Mouse (Mus musculus) bone marrow macrophage, adult 2 months (primary cell): ENCODE measurements around the gene Cd164. TPM values are rescaled to one million over a fixed set of nuclear protein-coding genes. Genes with fewer than 3 reads are reported as not detected.
"Not testable (repeated sequence)": the region's sequence is repeated elsewhere in the genome, so short reads cannot be mapped to it uniquely, and the experiment has no call there.

Experiments
- H3K27ac ChIP-seq: 2 replicates; pipeline ENCODE4 v1.5.1; 2012; ENCODE audit warnings: low read depth, low read length; ENCODE audit not compliant: insufficient read depth
- H3K4me1 ChIP-seq: 2 replicates; pipeline ENCODE4 v1.6.1; 2012; ENCODE audit warnings: low read length; ENCODE audit not compliant: control insufficient read depth, insufficient read depth
- H3K4me3 ChIP-seq: 2 replicates; pipeline ENCODE4 v1.5.1; 2012; ENCODE audit warnings: mild to moderate bottlenecking, low read length, moderate library complexity; ENCODE audit not compliant: insufficient read depth
- CTCF ChIP-seq: IDR thresholded peaks from 2 replicates; pipeline ENCODE4 v1.5.1; 2012; ENCODE audit warnings: low read depth, mild to moderate bottlenecking, low read length, moderate library complexity
- POLR2A ChIP-seq: IDR thresholded peaks from 2 replicates; pipeline ENCODE4 v1.6.1; 2012; ENCODE audit warnings: mild to moderate bottlenecking, low read depth, low read length, borderline replicate concordance
- polyA plus RNA-seq: library from polyadenylated mRNA; stranded (reverse); fragments of >200 nt; gene quantifications from 2 replicates; pipeline ENCODE4 v1.2.4, GENCODE M21; 2012; ENCODE audit not compliant: missing spikeins, insufficient read depth, insufficient read length

Gene Cd164
- polyA plus RNA-seq, 1 experiment: 57.3 TPM

DNA sequence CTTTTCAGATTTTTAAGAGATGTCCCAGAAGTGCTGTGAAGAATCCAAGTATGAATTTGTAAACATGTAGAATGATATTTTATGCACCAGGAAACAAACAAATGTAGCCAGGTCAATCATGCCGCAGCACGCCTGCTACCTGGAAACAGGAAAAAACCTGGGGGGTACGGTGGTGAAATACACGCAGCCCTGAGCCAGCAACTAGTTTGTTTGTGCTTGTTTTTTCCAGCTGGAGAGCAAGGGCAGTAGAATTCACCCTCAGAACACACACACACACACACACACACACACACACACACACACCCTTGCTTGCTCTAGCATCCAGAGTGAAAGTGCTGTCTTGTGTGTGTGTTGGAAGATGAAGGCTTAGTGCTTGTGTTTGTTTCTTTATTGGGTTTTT is 28.1 kb upstream of the Cd164 start:
- no peak overlapping the region for H3K4me3 ChIP-seq
- H3K4me1 ChIP-seq: peaks cover 11% of the 10 kb centered on the region
- no peak overlapping the region for H3K27ac ChIP-seq
- TF ChIP-seq POLR2A (no peak), CTCF (no peak)

DNA sequence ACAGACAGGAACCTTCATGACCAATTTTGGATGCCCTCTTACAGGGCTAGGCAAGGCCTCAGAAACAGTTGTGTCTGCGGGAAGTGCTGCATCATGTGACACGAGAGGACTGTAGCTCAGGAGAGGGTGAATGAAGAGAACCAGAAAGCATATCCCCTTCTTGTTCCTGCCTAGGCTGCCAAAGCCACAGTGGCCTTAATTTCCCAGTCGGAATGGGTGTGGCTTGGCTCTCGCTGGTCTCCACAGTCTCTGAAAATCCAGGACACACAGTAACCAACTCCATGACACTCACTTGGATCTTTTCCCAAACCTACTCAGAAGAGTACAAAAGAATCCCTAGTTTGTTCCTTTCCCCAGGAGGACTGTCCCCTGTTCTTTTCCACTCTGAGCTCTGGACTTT is 18.3 kb upstream of the Cd164 start:
- no peak overlapping the region for H3K27ac ChIP-seq
- no peak overlapping the region for H3K4me3 ChIP-seq
- TF ChIP-seq POLR2A (no peak), CTCF (no peak)
- no peaks in the 10 kb centered on the region for H3K4me1 ChIP-seq

DNA sequence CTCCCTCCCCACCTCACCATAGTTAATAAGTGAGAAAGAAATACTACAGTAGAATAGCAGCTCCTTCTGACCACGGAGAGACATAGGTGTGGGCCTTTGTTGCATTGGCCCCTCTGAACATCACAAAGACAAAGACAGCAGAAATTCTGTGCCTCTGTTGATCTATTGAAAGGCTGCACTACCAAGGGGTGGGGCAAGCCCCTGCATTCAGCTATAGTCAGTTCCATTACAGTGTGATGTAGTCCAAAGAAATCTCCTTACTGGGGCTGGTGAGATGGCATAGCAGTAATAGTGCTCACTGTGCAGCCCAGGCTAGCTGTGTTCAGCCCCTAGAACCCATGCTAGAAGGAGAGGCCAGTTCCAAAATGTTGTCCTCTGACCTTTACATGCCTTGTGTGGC is 14.2 kb upstream of the Cd164 start:
- Histone ChIP-seq H3K4me1 (no peaks in the 10 kb centered on the region), H3K27ac (no peak overlapping the region), H3K4me3 (no peak overlapping the region)
- TF ChIP-seq CTCF (no peak), POLR2A (no peak)

DNA sequence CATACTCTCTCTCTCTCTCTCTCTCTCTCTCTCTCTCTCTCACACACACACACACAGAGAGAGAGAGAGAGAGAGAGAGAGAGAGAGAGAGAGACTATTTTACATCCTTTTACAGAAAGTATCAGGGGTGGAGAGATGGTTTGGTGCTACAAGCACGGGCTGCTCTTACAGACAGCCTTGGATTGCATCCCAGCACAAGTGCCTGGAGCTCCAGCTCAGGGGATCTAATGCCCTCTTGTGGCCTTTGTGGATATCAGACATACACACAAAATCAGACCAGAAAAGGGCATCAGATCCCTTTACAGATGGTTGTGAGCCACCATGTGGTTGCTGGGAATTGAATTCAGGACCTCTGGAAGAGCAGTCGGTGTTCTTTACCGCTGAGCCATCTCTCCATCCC is 13.8 kb upstream of the Cd164 start:
- TF ChIP-seq CTCF: peak; percentile 50; the same call in 1 of the 2 replicates
- not testable (repeated sequence) for H3K27ac ChIP-seq, H3K4me1 ChIP-seq, H3K4me3 ChIP-seq

DNA sequence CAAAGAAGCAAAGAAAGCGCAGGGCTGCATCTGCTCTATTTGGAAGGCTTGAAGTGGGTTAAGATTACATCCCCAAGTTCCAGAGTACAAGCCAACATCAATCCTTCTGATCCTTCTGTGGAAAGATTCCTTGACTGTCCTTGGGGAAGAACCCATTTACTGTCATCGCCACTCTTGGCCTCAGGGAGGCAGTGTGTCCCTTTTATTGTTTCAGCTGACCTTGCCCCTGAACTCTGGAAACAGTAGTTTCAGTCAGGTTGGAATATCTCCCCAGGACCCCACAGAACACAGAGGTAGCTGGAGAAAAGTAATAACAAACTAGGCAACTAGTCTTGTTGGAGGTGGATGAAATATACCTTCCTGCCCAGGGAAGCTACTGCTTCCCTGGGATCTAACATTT is 10.1 kb upstream of the Cd164 start:
- no peak overlapping the region for H3K27ac ChIP-seq
- no peaks in the 10 kb centered on the region for H3K4me1 ChIP-seq
- no peak overlapping the region for H3K4me3 ChIP-seq
- TF ChIP-seq POLR2A (no peak), CTCF (no peak)

DNA sequence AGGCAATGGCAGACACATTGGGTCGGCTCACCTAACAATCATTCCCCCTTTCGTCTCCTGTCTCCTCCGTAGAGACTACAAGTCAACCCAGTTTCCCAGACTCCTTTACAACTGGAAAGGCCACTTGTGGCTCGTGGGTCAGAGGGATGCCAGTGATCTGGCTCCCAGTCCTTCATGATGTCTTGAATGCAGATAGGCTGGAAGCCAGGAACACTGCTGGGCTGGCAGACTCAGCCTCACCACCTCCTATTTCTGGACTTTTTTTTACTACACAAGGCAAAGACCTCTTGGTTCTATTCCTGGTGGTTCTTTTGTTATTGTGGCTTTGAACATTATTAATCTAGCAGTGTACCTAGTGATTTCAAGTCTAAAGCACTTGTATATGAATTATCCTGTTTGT is 4.9 kb upstream of the Cd164 start:
- no peak for TF ChIP-seq CTCF
- Histone ChIP-seq H3K4me1 (peaks cover 10% of the 10 kb centered on the region; the same call in 1 of the 2 replicates), H3K4me3 (no peak overlapping the region), H3K27ac (no peak overlapping the region)

DNA sequence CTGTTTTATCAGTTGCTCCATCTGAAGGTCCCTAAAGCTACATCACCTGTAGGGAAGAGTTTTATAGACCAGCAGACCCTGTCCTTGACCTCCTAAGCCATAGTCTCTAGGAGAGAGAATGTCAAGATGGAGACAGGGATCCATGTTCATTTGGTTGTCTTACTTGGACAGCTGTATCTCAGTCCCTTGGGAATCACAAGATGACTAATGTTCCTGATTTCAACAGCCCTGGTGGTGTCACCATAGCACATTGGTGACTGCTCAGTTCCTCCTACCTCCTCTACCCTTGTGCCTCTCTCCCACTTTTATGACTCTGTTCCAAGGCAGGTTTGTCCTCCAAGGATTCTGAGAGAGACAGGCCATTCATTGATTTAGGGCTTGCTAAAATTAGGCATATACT is 4.3 kb upstream of the Cd164 start:
- H3K4me1 ChIP-seq: peaks cover 10% of the 10 kb centered on the region; the same call in 1 of the 2 replicates
- no peak for TF ChIP-seq CTCF
- TF ChIP-seq POLR2A: no peak
- no peak overlapping the region for H3K4me3 ChIP-seq

DNA sequence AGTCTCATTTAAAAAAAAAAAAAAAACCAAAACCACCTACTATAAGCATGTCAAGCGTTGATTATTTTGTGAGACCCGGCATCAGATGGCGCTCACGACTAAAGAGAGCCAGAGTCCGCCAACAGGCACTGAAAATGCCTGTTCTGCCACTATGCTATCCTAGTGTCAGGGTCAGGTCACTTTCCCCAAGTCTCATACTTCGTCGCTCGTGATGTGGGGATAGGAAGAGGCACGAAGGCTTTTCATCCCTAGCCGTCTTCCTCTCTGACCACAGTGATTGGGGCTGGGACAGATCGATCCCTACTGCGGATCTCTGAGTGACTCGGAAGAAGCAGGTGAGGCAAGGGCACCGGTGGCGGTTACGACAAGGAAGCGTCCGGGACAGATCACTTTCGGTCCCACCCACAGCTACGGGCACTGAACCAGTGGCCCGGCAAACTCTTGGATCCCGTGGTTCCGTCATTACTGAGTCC is 670 bp upstream of the Cd164 start:
- peaks cover 29% of the 10 kb centered on the region for H3K4me1 ChIP-seq
- peak overlapping the region; percentile 73 for H3K27ac ChIP-seq
- peak overlapping the region; percentile 86 for H3K4me3 ChIP-seq
- TF ChIP-seq POLR2A: no peak
- TF ChIP-seq CTCF: peak; percentile 51

More for the DNA sequence above, 4.3 kb upstream of the Cd164 start:
- H3K27ac ChIP-seq: no peak overlapping the region

DNA sequence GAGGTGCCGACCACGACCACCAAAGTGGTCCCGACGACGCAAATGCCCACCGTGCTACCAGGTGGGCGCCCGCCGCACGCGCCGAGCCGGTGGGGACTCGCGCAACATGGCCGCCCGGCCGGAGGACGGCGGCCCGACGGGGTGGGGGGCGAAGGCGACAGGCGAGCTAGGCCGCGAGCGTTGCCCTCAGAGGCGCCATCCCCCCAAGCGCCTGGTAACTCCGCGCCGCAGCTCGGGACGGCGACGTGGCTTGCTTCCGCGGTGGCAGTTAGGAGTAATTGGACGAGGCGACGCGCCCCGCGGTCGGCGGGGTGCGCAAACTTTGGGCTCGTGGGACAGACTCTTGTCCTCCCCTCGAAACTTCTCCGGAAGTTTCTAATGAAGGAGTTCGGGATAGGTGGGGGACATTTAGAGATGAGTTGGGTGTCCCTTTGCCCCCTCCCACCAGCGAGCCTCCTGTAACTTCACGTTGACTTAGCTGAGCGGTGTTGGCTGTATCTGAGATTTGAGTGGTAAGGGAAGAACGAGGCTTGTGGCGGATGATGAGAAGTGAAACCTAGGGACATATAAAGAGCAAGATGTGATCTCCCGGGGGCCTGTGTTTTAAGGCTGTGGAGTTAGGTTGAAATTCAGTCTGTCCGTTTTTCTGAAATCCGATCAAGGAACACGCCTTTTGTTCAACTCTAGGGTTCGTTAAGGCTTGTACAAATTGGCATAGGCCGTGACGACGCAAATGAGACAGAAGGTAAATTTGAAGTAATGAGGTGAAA is 611 bp downstream of the Cd164 start:
- Histone ChIP-seq H3K4me1 (peaks cover 34% of the 10 kb centered on the region), H3K4me3 (peak overlapping the region; percentile 86), H3K27ac (peak overlapping the region; percentile 92)
- TF ChIP-seq CTCF (no peak), POLR2A (no peak)

DNA sequence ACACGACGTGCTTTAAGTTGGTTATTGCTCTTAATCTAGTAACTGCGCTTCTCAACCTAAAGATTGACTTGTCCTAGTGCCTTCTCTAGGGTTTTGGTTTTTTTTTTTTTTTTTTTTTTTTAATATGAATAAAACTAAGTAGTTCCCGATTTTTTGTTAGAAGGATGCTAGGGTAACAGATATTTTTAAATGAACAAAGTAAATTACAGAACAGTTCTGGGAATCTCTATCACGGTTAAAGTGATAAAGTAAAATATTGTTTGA is 1.1 kb downstream of the Cd164 start:
- Histone ChIP-seq H3K4me3 (peak overlapping the region; percentile 86), H3K27ac (peak overlapping the region; percentile 92; the same call in 1 of the 2 replicates), H3K4me1 (peaks cover 34% of the 10 kb centered on the region)
- TF ChIP-seq POLR2A: no peak
- TF ChIP-seq CTCF: no peak

DNA sequence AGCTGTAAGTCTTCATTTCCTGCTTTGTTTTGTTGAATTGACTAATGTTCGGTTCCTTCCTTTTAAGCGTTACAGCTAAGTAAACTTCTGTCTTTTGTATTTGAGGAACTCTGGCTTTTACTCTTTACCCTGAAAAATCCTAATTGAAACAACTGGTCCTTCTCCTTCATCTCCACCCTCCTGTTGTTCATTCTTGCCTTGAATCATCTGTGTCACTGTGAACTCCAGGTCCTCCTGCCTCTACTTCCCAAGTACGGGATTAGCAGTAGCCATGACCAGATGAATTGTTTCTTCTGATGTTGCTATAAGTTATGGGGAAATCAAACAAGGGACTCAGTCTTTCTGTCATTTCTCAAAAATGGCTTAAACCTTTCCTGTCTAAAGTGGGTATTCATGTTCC is 4.2 kb downstream of the Cd164 start:
- peak overlapping the region; percentile 84 for H3K27ac ChIP-seq
- no peak overlapping the region for H3K4me3 ChIP-seq
- TF ChIP-seq POLR2A: no peak
- no peak for TF ChIP-seq CTCF
- H3K4me1 ChIP-seq: peaks cover 32% of the 10 kb centered on the region
